Mouse (Mus musculus): ENCODE results near the gene Ppp3ca. TPM values are rescaled to one million over a fixed set of nuclear protein-coding genes. Genes with fewer than 3 reads are reported as not detected.

Ppp3ca gene
- 64.1 and 64.6 TPM in 2 replicates for polyA plus RNA-seq (2015; fragmentation: Nextera tagmentation; extraction: Ambion mirVana)

DNA sequence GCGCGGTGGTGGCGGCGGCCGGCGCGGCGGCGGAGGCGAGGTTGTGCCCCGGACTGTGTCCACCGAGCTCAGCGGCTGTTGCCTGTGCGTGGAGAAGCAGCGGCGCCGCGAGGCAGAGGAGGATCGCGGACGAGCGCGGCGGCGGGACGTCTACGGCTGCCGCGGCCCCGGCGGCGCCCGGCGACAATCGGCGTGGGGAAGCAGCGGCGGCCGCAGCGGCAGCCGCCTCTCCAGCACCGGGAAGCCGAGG is at the start of gene Ppp3ca:
Ppp3ca (plus strand) TSS at position 15 of the 250 bp plus-strand sequence.
- no peaks in the 10 kb centered on the region for H3K27me3 ChIP-seq
- no peak for ATAC-seq (ENCODE audit: borderline replicate concordance, extremely low read depth, low FRiP score, low TSS enrichment)
- H3K4me2 ChIP-seq = peak within 1 kb of the TSS; percentile 71
- peak within 1 kb of the TSS; percentile 94 for H3K27ac ChIP-seq
- H3K4me1 ChIP-seq = peaks cover 30% of the 10 kb centered on the region
- peak within 1 kb of the TSS; percentile 97 for H3K4me3 ChIP-seq
- H3K9ac ChIP-seq = peak within 1 kb of the TSS; percentile 81
- H3K9me3 ChIP-seq = no peaks in the 10 kb centered on the region
- WGBS = under 1% methylated on average over 33 of the region's 43 CpGs
- no peaks in the 10 kb centered on the region for H3K36me3 ChIP-seq

DNA sequence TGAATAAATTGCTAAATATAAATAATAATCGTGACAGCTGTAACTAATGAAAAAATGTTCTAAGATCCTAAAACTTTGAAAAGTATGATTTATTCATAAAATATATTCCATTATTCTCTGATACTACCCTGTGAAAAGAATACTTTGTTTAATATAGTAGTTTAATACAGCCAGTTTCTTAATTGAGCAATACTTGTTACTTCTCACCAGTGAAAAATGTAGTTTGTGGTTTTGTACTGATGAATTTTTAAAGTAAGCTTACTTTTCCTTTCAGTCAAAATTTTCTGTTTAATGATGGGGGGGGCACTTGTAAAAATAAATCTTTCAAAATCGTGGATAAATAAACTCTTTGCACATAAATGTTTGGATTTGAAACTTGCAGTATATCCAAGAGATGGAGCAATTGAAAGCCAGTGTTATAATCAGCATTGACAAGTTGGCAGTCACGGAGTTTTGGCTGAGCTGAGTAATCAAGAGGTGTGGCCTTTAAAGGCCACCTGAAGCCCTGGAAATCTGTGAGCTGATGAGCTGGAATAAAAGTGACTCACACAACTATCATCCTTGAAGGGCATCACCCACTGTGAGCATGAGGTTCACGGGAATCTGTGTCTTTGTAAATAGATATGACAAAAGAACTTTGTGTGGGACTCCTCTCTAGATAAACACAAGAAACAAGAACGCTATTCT is 29.2 kb upstream of the Ppp3ca start:
- Histone ChIP-seq H3K4me2 (no peak overlapping the region), H3K9ac (no peak overlapping the region)
- 50% methylated on average over 5 of the region's 5 CpGs for WGBS

DNA sequence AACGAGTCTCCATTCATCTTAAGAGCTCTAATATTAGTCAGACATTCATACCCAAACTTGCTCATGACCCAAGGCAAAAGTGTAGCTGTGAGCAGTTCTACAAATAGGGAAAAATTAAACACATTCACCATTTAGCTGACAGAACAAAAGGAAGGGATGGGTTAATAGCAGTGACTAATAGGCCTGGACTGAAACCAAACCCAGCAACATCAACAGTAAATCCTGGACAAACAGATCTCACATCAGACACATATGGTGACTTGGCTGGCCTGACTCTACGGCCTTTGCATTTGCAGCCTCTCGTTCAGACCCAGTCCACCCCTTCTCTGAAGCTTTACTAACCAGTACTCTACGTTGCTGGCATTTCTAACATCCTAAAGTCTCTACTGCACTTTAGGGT is 19.0 kb upstream of the Ppp3ca start:
- H3K27ac ChIP-seq = no peak overlapping the region
- no peak for ATAC-seq (ENCODE audit: borderline replicate concordance, extremely low read depth, low FRiP score, low TSS enrichment)
- H3K36me3 ChIP-seq = no peaks in the 10 kb centered on the region
- no peak overlapping the region for H3K9ac ChIP-seq
- no peak overlapping the region for H3K4me3 ChIP-seq
- WGBS = 45% methylated on average over 4 of the region's 4 CpGs
- H3K4me2 ChIP-seq = no peak overlapping the region
- no peaks in the 10 kb centered on the region for H3K9me3 ChIP-seq
- no peaks in the 10 kb centered on the region for H3K27me3 ChIP-seq
- H3K4me1 ChIP-seq = no peaks in the 10 kb centered on the region

More for the DNA sequence above, 29.2 kb upstream of the Ppp3ca start:
- Histone ChIP-seq H3K4me3 (no peak overlapping the region), H3K27me3 (no peaks in the 10 kb centered on the region), H3K36me3 (no peaks in the 10 kb centered on the region), H3K4me1 (no peaks in the 10 kb centered on the region), H3K9me3 (no peaks in the 10 kb centered on the region), H3K27ac (no peak overlapping the region)
- no peak for ATAC-seq (ENCODE audit: borderline replicate concordance, extremely low read depth, low FRiP score, low TSS enrichment)

DNA sequence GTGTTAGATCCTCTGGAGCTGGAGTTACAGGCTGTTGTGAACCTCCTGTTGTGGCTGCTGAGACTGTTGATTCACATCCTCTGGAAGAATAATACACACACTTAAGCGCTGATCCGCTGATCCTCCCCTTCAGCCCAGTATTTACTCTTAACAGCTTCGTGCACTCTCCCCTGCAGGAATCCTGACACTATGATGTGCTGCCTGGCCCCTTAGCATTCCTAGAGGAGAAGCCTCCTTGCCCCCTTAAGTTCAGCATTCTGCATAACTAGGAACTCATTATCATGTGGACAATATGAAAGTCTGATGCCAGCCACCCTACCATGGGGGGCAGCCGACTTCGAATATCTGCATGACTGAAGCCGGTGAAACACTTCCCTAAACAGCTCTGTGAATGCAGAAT is 18.4 kb upstream of the Ppp3ca start:
- 49% methylated on average over 6 of the region's 6 CpGs for WGBS
- Histone ChIP-seq H3K4me3 (no peak overlapping the region), H3K27ac (no peak overlapping the region), H3K4me1 (no peaks in the 10 kb centered on the region), H3K4me2 (no peak overlapping the region), H3K36me3 (no peaks in the 10 kb centered on the region), H3K9ac (no peak overlapping the region), H3K9me3 (no peaks in the 10 kb centered on the region), H3K27me3 (no peaks in the 10 kb centered on the region)
- no peak for ATAC-seq (ENCODE audit: borderline replicate concordance, extremely low read depth, low FRiP score, low TSS enrichment)

DNA sequence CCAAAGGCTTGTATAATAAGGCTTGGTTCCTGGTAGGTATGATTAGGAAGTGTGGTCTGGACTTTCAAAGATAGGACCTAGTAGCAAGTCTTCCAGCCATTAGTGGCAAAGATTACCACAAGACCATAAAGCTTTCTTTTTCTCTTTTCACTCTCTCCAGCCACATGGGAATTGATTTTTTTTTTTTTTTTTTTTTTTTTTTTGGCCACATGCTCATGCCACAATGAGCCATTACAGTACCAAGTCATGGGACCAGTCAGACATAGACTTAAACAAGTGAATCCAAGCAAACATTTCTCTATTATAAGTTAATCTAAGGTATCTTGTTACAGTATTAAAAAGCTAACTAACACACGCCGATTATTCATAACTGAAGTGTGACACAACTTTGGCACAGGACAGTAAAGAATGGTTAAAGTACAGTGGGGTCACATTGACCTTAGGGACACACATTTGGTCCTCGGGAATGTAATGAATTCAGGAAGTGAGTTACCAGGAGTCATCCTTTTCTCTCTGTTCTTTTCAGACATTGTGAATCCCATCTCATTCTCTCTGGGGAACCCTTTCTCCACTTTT is 13.4 kb upstream of the Ppp3ca start:
- H3K4me2 ChIP-seq = no peak overlapping the region
- WGBS = 84% methylated on average over 3 of the region's 3 CpGs

DNA sequence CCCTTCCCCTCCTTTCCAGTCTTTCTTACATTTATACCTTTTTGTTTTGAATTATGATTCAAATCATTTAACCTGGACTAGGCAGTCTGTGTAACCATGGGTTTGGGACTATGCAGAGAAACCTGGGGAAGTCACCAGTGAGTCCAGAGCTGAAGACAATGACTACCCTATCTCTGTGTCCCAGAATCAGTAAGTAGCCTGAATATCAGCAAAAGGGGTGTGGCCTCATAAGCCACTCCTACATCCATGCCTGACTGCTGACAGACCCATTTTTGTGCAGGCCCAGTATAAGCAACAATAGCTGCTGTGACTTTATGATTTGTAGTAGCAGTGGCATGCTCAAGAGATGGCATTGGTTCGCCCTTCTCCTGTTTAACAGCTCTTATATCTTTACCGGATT is 11.2 kb upstream of the Ppp3ca start:
- Histone ChIP-seq H3K9me3 (no peaks in the 10 kb centered on the region), H3K36me3 (no peaks in the 10 kb centered on the region), H3K4me1 (no peaks in the 10 kb centered on the region), H3K27ac (no peak overlapping the region), H3K9ac (no peak overlapping the region), H3K27me3 (no peaks in the 10 kb centered on the region), H3K4me3 (no peak overlapping the region), H3K4me2 (no peak overlapping the region)
- ATAC-seq (ENCODE audit: borderline replicate concordance, extremely low read depth, low FRiP score, low TSS enrichment) = no peak
- 78% methylated on average over 2 of the region's 2 CpGs for WGBS

More for the DNA sequence above, 13.4 kb upstream of the Ppp3ca start:
- Histone ChIP-seq H3K36me3 (no peaks in the 10 kb centered on the region), H3K9me3 (no peaks in the 10 kb centered on the region), H3K4me3 (no peak overlapping the region), H3K27me3 (no peaks in the 10 kb centered on the region), H3K9ac (no peak overlapping the region), H3K4me1 (no peaks in the 10 kb centered on the region), H3K27ac (no peak overlapping the region)
- no peak for ATAC-seq (ENCODE audit: borderline replicate concordance, extremely low read depth, low FRiP score, low TSS enrichment)

DNA sequence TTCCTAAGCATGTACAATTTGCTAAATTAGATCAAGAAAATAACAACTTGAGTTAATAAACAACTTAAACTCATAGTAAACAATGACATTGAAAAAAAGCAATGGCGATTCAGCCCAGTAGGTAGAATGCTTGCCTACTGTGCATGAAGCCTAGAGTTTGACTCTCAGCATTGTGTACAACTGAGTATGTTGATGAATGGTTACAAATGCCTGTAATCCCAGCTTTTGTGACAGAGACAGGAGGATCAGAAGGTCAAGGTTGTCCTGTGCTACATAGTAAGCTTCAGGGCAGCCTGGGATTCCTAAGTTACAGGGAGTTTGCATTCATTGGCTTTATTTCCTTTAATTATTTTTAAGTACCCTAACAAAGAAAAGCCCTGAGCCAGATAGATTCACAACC is 4.8 kb upstream of the Ppp3ca start:
- peaks cover 14% of the 10 kb centered on the region for H3K4me1 ChIP-seq
- H3K4me2 ChIP-seq = no peak overlapping the region
- no peak overlapping the region for H3K27ac ChIP-seq
- no peaks in the 10 kb centered on the region for H3K9me3 ChIP-seq
- 85% methylated on average over 1 of the region's 1 CpGs for WGBS
- H3K36me3 ChIP-seq = no peaks in the 10 kb centered on the region
- H3K27me3 ChIP-seq = no peaks in the 10 kb centered on the region
- no peak for ATAC-seq (ENCODE audit: borderline replicate concordance, extremely low read depth, low FRiP score, low TSS enrichment)
- H3K9ac ChIP-seq = no peak overlapping the region
- H3K4me3 ChIP-seq = no peak overlapping the region

DNA sequence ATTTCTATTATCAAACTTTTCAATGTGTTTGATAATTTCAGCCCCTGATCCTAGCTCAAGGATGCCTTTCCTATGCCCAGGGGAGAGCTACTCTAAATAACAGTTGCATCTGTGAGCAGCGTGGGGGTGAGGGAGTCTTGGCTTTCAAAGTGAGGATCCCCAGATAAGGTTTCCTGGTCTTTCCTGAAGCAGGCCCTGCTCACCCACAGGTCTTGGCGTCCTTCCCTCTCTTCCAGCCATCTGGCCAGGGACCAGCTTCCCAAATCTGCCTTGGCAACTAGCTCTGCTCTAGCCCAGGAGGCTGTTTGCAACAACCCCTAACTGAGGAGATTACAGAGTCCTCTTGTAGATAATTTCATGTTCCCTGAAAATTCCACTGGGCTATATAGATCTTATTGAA is 1.9 kb upstream of the Ppp3ca start:
- H3K4me2 ChIP-seq = no peak overlapping the region

DNA sequence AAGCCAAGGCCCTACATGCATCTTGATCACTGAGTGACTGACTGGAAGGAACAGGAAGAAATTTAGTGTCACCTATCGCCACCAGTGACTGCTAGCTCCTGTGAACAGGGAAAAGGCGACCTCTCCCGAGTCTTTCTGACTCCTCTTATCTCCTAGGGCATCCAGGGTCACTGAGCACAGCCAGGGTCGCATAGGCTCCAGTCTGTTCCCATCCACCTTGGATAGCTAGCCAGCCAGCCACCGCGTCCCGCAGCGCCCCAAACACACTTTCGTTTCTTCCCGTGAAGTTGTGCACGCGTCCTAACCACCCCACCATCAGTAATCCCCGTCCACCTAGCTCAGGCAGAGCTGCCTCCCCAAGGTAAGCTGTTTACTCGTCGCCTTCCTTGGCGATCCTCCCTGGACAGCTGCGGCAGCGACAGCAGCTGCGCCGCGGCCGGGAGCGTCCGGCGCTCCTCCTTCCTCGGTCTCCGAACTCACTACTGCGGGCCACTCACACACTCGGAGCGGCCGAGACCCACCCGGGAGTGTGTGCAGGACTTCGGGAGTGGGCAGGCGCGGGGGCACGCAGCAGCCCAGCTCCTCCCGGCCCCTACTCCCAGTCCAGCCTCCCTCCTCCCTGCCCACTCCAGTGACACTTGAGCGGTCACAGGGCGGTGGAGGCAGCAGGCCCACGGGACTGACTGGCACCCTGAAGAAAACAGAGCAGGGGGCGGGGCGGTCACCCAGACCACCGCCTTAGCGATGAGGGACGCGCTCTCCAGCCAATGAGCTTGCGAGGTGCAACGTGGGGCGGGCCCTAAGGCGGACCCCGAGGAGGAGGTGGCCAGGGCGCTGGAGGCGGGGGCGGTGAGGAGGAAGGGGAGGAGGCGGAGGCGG is 454 bp upstream of the Ppp3ca start:
- peak; percentile 99 for ATAC-seq (ENCODE audit: borderline replicate concordance, extremely low read depth, low FRiP score, low TSS enrichment)
- Histone ChIP-seq H3K4me3 (peak overlapping the region; percentile 97), H3K27me3 (no peaks in the 10 kb centered on the region), H3K9ac (peak overlapping the region; percentile 80), H3K27ac (peak overlapping the region; percentile 94), H3K9me3 (no peaks in the 10 kb centered on the region), H3K4me1 (peaks cover 30% of the 10 kb centered on the region), H3K4me2 (peak overlapping the region; percentile 71), H3K36me3 (no peaks in the 10 kb centered on the region)
- WGBS = 1% methylated on average over 52 of the region's 56 CpGs

More for the DNA sequence above, 1.9 kb upstream of the Ppp3ca start:
- Histone ChIP-seq H3K4me3 (no peak overlapping the region), H3K4me1 (peaks cover 24% of the 10 kb centered on the region), H3K27me3 (no peaks in the 10 kb centered on the region), H3K9me3 (no peaks in the 10 kb centered on the region), H3K9ac (no peak overlapping the region), H3K27ac (no peak overlapping the region), H3K36me3 (no peaks in the 10 kb centered on the region)
- ATAC-seq (ENCODE audit: borderline replicate concordance, extremely low read depth, low FRiP score, low TSS enrichment) = no peak
- 51% methylated on average over 2 of the region's 2 CpGs for WGBS

DNA sequence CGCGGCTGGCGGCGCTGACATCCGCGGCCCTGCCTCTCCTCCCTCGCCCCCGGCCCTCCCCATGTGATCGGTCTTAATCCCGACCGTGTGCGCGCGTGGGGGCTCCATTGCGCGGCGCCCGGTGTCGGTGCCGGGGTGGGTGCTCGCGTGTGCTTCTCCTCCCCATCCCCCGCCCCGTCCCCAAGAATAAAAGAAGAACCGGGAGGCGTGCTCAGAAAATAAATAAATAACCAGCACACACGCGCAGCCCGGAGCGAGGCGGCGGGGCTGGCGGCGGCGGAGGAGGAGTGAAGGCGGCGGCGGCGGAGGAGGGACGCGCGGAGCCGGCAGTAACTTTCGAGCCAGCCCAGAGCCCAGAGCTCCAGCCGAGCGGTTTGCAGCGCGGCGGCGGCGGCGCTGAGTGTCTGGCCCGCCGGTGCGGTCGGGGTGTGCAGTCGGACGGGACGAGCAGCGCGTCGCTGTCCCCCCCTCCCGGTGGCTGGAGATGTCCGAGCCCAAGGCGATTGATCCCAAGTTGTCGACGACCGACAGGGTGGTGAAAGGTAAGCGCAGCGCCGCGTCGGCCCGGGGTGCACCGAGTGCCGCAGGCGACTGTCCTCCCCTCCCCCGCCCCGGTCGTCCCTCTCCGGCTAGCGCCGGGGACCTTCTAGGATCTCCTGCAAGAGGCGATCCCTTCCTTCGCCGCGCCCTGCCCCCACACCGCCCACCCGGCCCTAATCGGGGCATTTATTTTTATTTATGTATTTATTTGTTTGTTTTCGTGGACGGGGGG is 622 bp downstream of the Ppp3ca start:
- ATAC-seq (ENCODE audit: borderline replicate concordance, extremely low read depth, low FRiP score, low TSS enrichment) = peak; percentile 60
- Histone ChIP-seq H3K27ac (peak overlapping the region; percentile 94), H3K4me3 (peak overlapping the region; percentile 97), H3K36me3 (no peaks in the 10 kb centered on the region), H3K4me1 (peaks cover 30% of the 10 kb centered on the region), H3K27me3 (no peaks in the 10 kb centered on the region), H3K9ac (peak overlapping the region; percentile 81), H3K9me3 (no peaks in the 10 kb centered on the region), H3K4me2 (peak overlapping the region; percentile 71)
- under 1% methylated on average over 75 of the region's 92 CpGs for WGBS

DNA sequence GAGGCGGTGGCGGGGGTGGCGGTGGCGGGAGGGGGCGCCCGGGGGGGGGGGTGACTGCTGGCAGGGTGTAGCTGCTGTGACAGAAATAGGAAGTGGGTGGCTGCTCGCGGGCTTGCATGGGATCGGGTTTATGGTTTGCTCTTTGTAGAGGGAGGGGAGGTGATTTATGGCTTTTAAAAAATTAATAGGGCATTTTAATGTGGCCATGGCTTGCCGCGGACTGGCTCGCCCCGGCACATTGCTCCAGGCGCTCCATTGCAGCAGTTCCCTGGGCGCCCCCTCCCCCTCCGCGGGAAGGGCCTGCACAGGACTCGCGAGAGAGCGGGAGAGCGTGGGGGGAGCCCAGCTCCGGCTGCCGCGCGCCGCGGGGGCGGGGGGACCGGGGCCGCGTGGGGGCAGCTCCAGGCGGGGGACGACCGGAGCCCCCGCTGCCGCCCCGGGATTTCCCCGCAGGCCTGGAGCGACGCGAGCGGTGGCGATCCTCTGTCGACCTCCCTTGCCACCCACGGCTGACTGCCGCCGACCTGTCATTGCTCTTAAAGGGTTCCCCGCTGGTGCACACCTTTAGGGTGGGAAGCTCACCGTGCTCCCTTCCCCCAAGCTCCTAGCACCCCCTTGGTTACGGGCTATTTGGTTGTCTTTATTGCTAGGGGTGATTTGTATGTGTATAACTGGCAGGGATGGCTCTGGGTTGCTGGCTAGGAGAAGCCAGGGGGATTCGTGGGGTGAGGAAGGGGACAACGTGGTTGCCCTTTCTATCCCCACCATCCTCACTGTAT is 1.4 kb downstream of the Ppp3ca start:
- no peaks in the 10 kb centered on the region for H3K9me3 ChIP-seq
- ATAC-seq (ENCODE audit: borderline replicate concordance, extremely low read depth, low FRiP score, low TSS enrichment) = no peak
- 0% methylated on average over 43 of the region's 52 CpGs for WGBS
- H3K27ac ChIP-seq = peak overlapping the region; percentile 94
- H3K9ac ChIP-seq = peak overlapping the region; percentile 81
- no peaks in the 10 kb centered on the region for H3K27me3 ChIP-seq
- H3K4me1 ChIP-seq = peaks cover 30% of the 10 kb centered on the region
- peak overlapping the region; percentile 97 for H3K4me3 ChIP-seq
- H3K36me3 ChIP-seq = no peaks in the 10 kb centered on the region
- peak overlapping the region; percentile 71 for H3K4me2 ChIP-seq
